Mouse (Mus musculus) heart, postnatal 0 days (tissue): ENCODE measurements at regions not wholly inside any gene's neighbourhood (a gene's known extent, or its start where the extent isn't known, plus 50 kb on each side); places are given as distances from the start of the nearest gene placed in this dataset.
A peak's percentile ranks its signal among the peaks of the same experiment; 100 is the strongest.

Experiments used
- ATAC-seq: fragments of 200-750 bp; cut with Nextera tagmentation; 2 replicates; pipeline ENCODE4 v1.8.0; 2017; ENCODE audit warnings: low read depth, moderate number of reproducible peaks, moderate library complexity; ENCODE audit not compliant: insufficient read depth
- DNase-seq: peaks from one replicate; pipeline ENCODE4 v3.0.0-alpha.2; 2016; ENCODE audit warnings: low spot score
- H3K27ac ChIP-seq: fragments of 300-500 bp; sonication (generic); 2 replicates; pipeline ENCODE4 v1.5.1; 2014; ENCODE audit warnings: low read depth, mild to moderate bottlenecking
- H3K27me3 ChIP-seq: fragments of 300-500 bp; sonication (generic); 2 replicates; pipeline ENCODE4 v1.6.1; 2014; ENCODE audit warnings: low read length, mixed read lengths; ENCODE audit not compliant: control insufficient read depth, insufficient read depth
- H3K36me3 ChIP-seq: fragments of 300-500 bp; sonication (generic); replicated peaks from 2 replicates; pipeline ENCODE4 v1.6.1; 2014; ENCODE audit warnings: low read length, mixed read lengths; ENCODE audit not compliant: control insufficient read depth, insufficient read depth
- H3K4me1 ChIP-seq: fragments of 300-500 bp; sonication (generic); 2 replicates; pipeline ENCODE4 v1.6.1; 2014; ENCODE audit warnings: antibody characterized with exemption; ENCODE audit not compliant: control insufficient read depth, insufficient read depth
- H3K4me2 ChIP-seq: fragments of 300-500 bp; sonication (generic); 2 replicates; pipeline ENCODE4 v1.6.1; 2014; ENCODE audit warnings: low read depth, mild to moderate bottlenecking, low read length, moderate library complexity
- H3K4me3 ChIP-seq: fragments of 300-500 bp; sonication (generic); 2 replicates; pipeline ENCODE4 v1.5.1; 2014; ENCODE audit warnings: low read depth, low read length
- H3K9ac ChIP-seq: fragments of 300-500 bp; sonication (generic); replicated peaks from 2 replicates; pipeline ENCODE4 v1.6.1; 2014; ENCODE audit warnings: low read depth, low read length, mixed read lengths
- H3K9me3 ChIP-seq: fragments of 300-500 bp; sonication (generic); replicated peaks from 2 replicates; pipeline ENCODE4 v1.6.1; 2016; ENCODE audit warnings: low read length; ENCODE audit not compliant: control insufficient read depth
- CTCF ChIP-seq: IDR thresholded peaks from 2 replicates; pipeline ENCODE4 v1.5.1; 2016; ENCODE audit warnings: antibody characterized with exemption, control low read depth, low read depth
- EP300 ChIP-seq: IDR thresholded peaks from 2 replicates; pipeline ENCODE4 v1.6.1; 2016; ENCODE audit warnings: antibody characterized with exemption, low read depth
- WGBS: fragments of 180-500 bp; shearing (Covaris S2); extraction: QIAGEN DNeasy Blood & Tissue Kit; methylation state at CpG from one replicate; pipeline ENCODE4 v1.1.7; 2014; 5-methylcytosine and 5-hydroxymethylcytosine counted together

GRCm38 (mm10) chr6:84493169-84493568 lies 100.5 kb downstream of the Cyp26b1 start:
- DNase-seq (peak; percentile 35), ATAC-seq (no peak)
- no peaks in the 10 kb centered on the region for H3K9me3 ChIP-seq
- no peaks in the 10 kb centered on the region for H3K27me3 ChIP-seq
- no peak overlapping the region for H3K4me2 ChIP-seq
- H3K36me3 ChIP-seq, result no peaks in the 10 kb centered on the region
- H3K27ac ChIP-seq, result no peak overlapping the region
- H3K9ac ChIP-seq, result no peak overlapping the region
- no peak for TF ChIP-seq EP300
- no peak for TF ChIP-seq CTCF
- H3K4me1 ChIP-seq, result no peaks in the 10 kb centered on the region
- WGBS, result 54% methylated on average over 8 of the region's 8 CpGs
- no peak overlapping the region for H3K4me3 ChIP-seq

- Histone ChIP-seq H3K27me3 (no peaks in the 10 kb centered on the region), H3K27ac (no peak overlapping the region), H3K4me3 (no peak overlapping the region), H3K9ac (no peak overlapping the region), H3K4me1 (no peaks in the 10 kb centered on the region), H3K9me3 (no peaks in the 10 kb centered on the region), H3K36me3 (no peaks in the 10 kb centered on the region), H3K4me2 (no peak overlapping the region)
- DNase-seq (no peak), ATAC-seq (no peak)
- TF ChIP-seq CTCF, result no peak
- TF ChIP-seq EP300, result no peak
- 92% methylated on average over 2 of the region's 2 CpGs for WGBS
These were observed 101.1 kb downstream of the Cyp26b1 start for GRCm38 (mm10) chr6:84492594-84492993.

GRCm38 (mm10) chr6:84491106-84491505 lies 102.6 kb downstream of the Cyp26b1 start:
- Histone ChIP-seq H3K36me3 (no peaks in the 10 kb centered on the region), H3K27ac (no peak overlapping the region), H3K9ac (no peak overlapping the region), H3K9me3 (no peaks in the 10 kb centered on the region), H3K4me1 (no peaks in the 10 kb centered on the region), H3K4me3 (no peak overlapping the region), H3K27me3 (no peaks in the 10 kb centered on the region), H3K4me2 (no peak overlapping the region)
- WGBS, result 73% methylated on average over 5 of the region's 5 CpGs
- DNase-seq (no peak), ATAC-seq (no peak)
- no peak for TF ChIP-seq CTCF
- no peak for TF ChIP-seq EP300

- no peak overlapping the region for H3K27ac ChIP-seq
- no peaks in the 10 kb centered on the region for H3K4me1 ChIP-seq
- WGBS, result 29% methylated on average over 7 of the region's 7 CpGs
- TF ChIP-seq EP300 (no peak), CTCF (no peak)
- H3K9me3 ChIP-seq, result no peaks in the 10 kb centered on the region
- no peak for DNase-seq
- no peak for ATAC-seq
- no peak overlapping the region for H3K9ac ChIP-seq
- H3K4me3 ChIP-seq, result no peak overlapping the region
- H3K27me3 ChIP-seq, result 0 out of 2 replicates have a peak, but pooled peaks cover 3% of the 10 kb centered on the region
- no peak overlapping the region for H3K4me2 ChIP-seq
- no peaks in the 10 kb centered on the region for H3K36me3 ChIP-seq
These were observed 112.5 kb downstream of the Cyp26b1 start for GRCm38 (mm10) chr6:84481205-84481604.

GRCm38 (mm10) chr6:84477072-84477471 lies 116.6 kb downstream of the Cyp26b1 start:
- Histone ChIP-seq H3K4me2 (no peak overlapping the region), H3K9ac (no peak overlapping the region), H3K4me1 (no peaks in the 10 kb centered on the region), H3K9me3 (no peaks in the 10 kb centered on the region), H3K27ac (no peak overlapping the region), H3K27me3 (no peaks in the 10 kb centered on the region), H3K4me3 (no peak overlapping the region), H3K36me3 (no peaks in the 10 kb centered on the region)
- DNase-seq (no peak), ATAC-seq (no peak)
- TF ChIP-seq EP300 (no peak), CTCF (no peak)
- WGBS, result 52% methylated on average over 6 of the region's 6 CpGs

- no peaks in the 10 kb centered on the region for H3K9me3 ChIP-seq
- no peaks in the 10 kb centered on the region for H3K36me3 ChIP-seq
- no peak overlapping the region for H3K9ac ChIP-seq
- no peak overlapping the region for H3K4me3 ChIP-seq
- H3K4me2 ChIP-seq, result no peak overlapping the region
- no peak overlapping the region for H3K27ac ChIP-seq
- DNase-seq, result no peak
- no peak for ATAC-seq
- no peaks in the 10 kb centered on the region for H3K4me1 ChIP-seq
- H3K27me3 ChIP-seq, result no peaks in the 10 kb centered on the region
- WGBS, result 23% methylated on average over 9 of the region's 9 CpGs
- TF ChIP-seq EP300 (no peak), CTCF (no peak)
These were observed 117.2 kb downstream of the Cyp26b1 start for GRCm38 (mm10) chr6:84476466-84476865.
